In genomic region chr1:72220008-72220407, GRCm38 (mm10) we compare ENCODE assay signal across 8 mouse cellular contexts. TPM values are rescaled to one million over a fixed set of nuclear protein-coding genes. Genes with fewer than 3 reads are reported as not detected.
DNase-seq lines count a peak whose midpoint lies in the region; ATAC-seq lines count a peak whose summit lies in the region.

No protein-coding gene starts in this region.

- H3K4me1 ChIP-seq in heart, embryonic 16.5 days (ENCODE audit: control insufficient read depth, insufficient read depth, low read length) = peaks cover 4% of the 10 kb centered on the region
- peaks cover 7% of the 10 kb centered on the region for H3K4me1 ChIP-seq in heart, embryonic 12.5 days (replicated peaks)
- H3K4me1 ChIP-seq in embryonic facial prominence, embryonic 10.5 days = peaks cover 3% of the 10 kb centered on the region

- peak; percentile 52 for DNase-seq in A20 (ENCODE audit: low read depth, low spot score)
- DNase-seq in cerebellum, adult 11 months = peak; percentile 54
- DNase-seq in left cerebral cortex, adult 11 months (ENCODE audit: low spot score) = peak; percentile 38
- DNase-seq in embryonic facial prominence, embryonic 10.5 days (ENCODE audit: low spot score) = no peak
- DNase-seq in gastrocnemius, postnatal 25 days = no peak

- no peak overlapping the region for H3K9ac ChIP-seq in heart, embryonic 16.5 days (ENCODE audit: low read length)
- H3K9ac ChIP-seq in heart, embryonic 12.5 days = no peak overlapping the region

- H3K4me2 ChIP-seq in heart, embryonic 16.5 days (ENCODE audit: low read depth, low read length) = no peak overlapping the region
- H3K4me2 ChIP-seq in heart, embryonic 12.5 days = no peak overlapping the region

- WGBS in heart, embryonic 16.5 days = 29% methylated on average over 4 of the region's 4 CpGs
- 29% methylated on average over 4 of the region's 4 CpGs for WGBS in heart, embryonic 12.5 days
- 17% methylated on average over 4 of the region's 4 CpGs for WGBS in embryonic facial prominence, embryonic 10.5 days

- H3K36me3 ChIP-seq in heart, embryonic 16.5 days (ENCODE audit: control insufficient read depth, insufficient read depth) = no peaks in the 10 kb centered on the region
- H3K36me3 ChIP-seq in heart, embryonic 12.5 days = no peaks in the 10 kb centered on the region
- no peaks in the 10 kb centered on the region for H3K36me3 ChIP-seq in embryonic facial prominence, embryonic 10.5 days (replicated peaks)

- H3K27me3 ChIP-seq in heart, embryonic 16.5 days (ENCODE audit: control insufficient read depth, insufficient read depth, low read length) = peaks cover 11% of the 10 kb centered on the region; the same call in 1 of the 2 replicates
- H3K27me3 ChIP-seq in heart, embryonic 12.5 days (replicated peaks) = peaks cover 25% of the 10 kb centered on the region
- peaks cover 24% of the 10 kb centered on the region for H3K27me3 ChIP-seq in embryonic facial prominence, embryonic 10.5 days (replicated peaks; ENCODE audit: low read depth, poor library complexity, severe bottlenecking)

- no peaks in the 10 kb centered on the region for H3K9me3 ChIP-seq in heart, embryonic 16.5 days (replicated peaks; ENCODE audit: control insufficient read depth, low read length)
- H3K9me3 ChIP-seq in heart, embryonic 12.5 days (replicated peaks) = no peaks in the 10 kb centered on the region
- H3K9me3 ChIP-seq in embryonic facial prominence, embryonic 10.5 days = no peaks in the 10 kb centered on the region

- peak; percentile 45; the same call in 1 of the 2 replicates for ATAC-seq in heart, embryonic 16.5 days (replicated peaks; ENCODE audit: extremely low read depth, insufficient read depth, low FRiP score)
- no peak for ATAC-seq in heart, embryonic 12.5 days (ENCODE audit: insufficient number of reproducible peaks, low FRiP score)
- no peak for ATAC-seq in activated CD4-positive, CD25-positive, alpha-beta regulatory T cell, adult 4 months

- H3K27ac ChIP-seq in heart, embryonic 16.5 days (ENCODE audit: low read length) = no peak overlapping the region
- H3K27ac ChIP-seq in heart, embryonic 12.5 days (ENCODE audit: poor library complexity, severe bottlenecking) = no peak overlapping the region
- H3K27ac ChIP-seq in embryonic facial prominence, embryonic 10.5 days (replicated peaks) = no peak overlapping the region

- no peak overlapping the region for H3K4me3 ChIP-seq in heart, embryonic 16.5 days (ENCODE audit: low read length)
- no peak overlapping the region for H3K4me3 ChIP-seq in heart, embryonic 12.5 days
- H3K4me3 ChIP-seq in embryonic facial prominence, embryonic 10.5 days = no peak overlapping the region

RNA-seq across cellular contexts. Expression of gene Mreg, which starts 7.9 kb away (rescaled TPM):
- 9.5 and 18.8 TPM in 2 replicates for polyA plus RNA-seq in heart, embryonic 16.5 days (2015; fragmentation: Nextera tagmentation; extraction: Ambion mirVana)
- 5.1 and 5.8 TPM in 2 replicates for polyA plus RNA-seq in heart, embryonic 12.5 days (2016; fragmentation: Nextera tagmentation; extraction: Ambion mirVana)
- polyA plus RNA-seq in embryonic facial prominence, embryonic 10.5 days (2016; fragmentation: Nextera tagmentation; extraction: Ambion mirVana) = 20.3 and 21.1 TPM in 2 replicates
- polyA plus RNA-seq in activated CD4-positive, CD25-positive, alpha-beta regulatory T cell, adult 4 months (2017; shearing (Covaris generic)) = under 1 TPM in 1 of 2 experiments, not detected in 1; 0.15 TPM
- 10 to 100 TPM; 39.6 to 50.5 TPM for total RNA-seq in gastrocnemius, postnatal 25 days (2021)

Comparison
In these comparisons a context has a peak if more than half of its experiments do, and no peak if none do; other contexts are left out.
1. DNase-seq: peak in A20 (single experiment), cerebellum, adult 11 months (single experiment) and left cerebral cortex, adult 11 months (single experiment); none in embryonic facial prominence, embryonic 10.5 days (single experiment) and gastrocnemius, postnatal 25 days (single experiment).